Mouse (Mus musculus) 416B (cell line): ENCODE data around the gene Clstn1.

Source experiments
- DNase-seq: peaks from one replicate; pipeline ENCODE4 v3.0.0; 2011; ENCODE audit warnings: low read depth

Gene Clstn1

DNA sequence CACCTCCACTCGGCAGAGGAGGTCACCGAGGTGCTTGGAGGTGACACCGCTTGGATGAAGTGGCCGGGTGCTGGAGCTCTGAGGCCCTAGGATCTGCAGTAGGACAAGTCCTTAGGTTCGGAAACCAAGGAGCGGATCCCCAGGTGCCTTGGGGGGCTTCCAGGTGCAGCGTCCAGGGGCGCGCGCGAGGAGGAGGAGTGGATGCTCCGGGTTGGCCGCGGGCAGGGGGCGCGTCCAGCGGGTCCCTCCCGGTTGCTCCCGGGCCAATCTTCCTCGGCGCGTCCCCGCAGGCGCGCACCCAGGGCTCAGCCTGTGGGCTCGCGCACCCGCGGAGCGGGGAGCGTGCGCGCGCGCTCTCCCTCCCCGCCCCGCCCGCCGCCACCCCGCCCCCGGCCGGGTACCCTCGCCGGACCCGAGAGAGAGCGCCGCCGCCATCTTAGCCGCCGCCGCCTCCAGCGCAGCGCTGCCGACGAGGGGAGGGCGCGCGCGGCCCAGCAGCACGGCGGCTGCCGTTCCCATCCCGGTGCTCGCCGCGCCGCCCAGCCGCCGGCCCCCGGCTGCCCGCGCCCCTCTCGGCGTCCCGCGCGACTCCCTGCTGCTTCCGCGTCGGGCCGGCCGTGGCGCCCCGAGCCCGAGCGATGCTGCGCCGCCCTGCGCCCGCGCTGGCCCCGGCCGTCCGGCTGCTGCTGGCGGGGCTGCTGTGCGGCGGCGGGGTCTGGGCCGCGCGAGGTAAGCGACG is at the start of gene Clstn1:
TSS of gene Clstn1 (plus strand) at position 425 of the 739 bp plus-strand sequence.
- peak; percentile 25 for DNase-seq

DNA sequence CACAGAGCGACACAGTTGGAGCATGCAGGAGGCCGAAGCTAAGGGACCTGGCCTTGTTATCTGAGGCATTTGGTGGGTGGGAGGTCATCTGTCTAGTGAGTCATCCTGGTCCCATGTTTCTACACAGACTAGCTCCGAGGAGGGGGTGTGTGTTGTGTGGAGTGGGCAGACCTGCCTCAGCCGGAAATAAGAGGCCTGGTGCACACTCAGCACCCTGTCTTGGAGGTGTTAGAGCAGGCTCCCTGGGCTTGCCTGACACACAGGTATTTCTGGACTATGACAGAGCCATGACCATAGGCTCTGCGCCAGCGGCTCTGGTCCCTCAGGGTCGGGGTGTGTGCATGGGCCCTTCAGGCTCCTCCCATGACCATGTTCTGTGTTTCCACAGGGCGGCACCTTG is 46.8 kb upstream of the Clstn1 start:
- DNase-seq = no peak

DNA sequence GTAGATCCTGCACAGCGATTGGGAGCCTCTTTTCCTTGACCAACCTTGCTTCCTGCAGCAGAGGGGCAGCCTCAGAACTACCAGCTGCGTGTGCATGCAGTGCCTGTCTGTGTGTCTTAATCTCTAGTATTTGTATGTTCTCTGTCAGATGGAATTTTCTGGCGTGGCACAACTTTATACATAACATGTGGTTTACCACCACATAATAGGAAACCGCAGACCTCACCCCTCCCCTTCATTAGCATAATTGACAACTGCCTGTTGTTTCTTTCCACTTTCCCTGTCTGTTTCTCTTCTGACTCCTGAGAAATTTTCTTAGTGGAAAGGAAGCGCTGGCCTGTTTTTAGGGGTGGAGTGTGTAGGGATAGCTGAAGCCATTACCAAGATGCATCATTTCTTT is 44.3 kb upstream of the Clstn1 start:
- DNase-seq = peak; percentile 79

GRCm38 (mm10) chr4:149542431-149542830 is 43.8 kb upstream of the Clstn1 start:
- DNase-seq = no peak

- DNase-seq = peak; percentile 90
Measured at GRCm38 (mm10) chr4:149542927-149543553, 43.2 kb upstream of the Clstn1 start.

DNA sequence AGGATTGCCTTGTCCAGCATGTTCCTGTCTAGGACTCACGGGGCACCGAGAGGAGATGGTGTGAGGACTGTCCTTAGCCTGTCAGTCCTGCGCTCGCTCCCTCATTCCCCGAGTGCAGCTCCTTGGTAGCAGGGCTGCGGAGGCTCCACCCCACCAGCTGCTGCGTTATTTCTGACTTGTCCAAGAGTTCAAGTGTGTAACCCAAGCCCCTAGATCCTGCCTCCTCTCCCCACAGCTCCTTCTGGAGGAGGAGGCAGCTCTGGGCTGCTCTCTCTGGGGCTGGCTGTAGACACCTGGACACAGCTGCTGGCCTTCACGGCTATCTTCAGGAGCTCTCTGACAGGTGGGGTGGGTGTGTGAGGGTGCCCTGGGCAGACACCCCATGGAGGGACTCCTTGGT is 41.4 kb upstream of the Clstn1 start:
- no peak for DNase-seq

GRCm38 (mm10) chr4:149546797-149547444 is 39.3 kb upstream of the Clstn1 start:
- DNase-seq = no peak

- no peak for DNase-seq
Measured at GRCm38 (mm10) chr4:149547523-149547922, 38.7 kb upstream of the Clstn1 start.

- DNase-seq = peak; percentile 86
Measured at GRCm38 (mm10) chr4:149549221-149549925, 36.9 kb upstream of the Clstn1 start.

DNA sequence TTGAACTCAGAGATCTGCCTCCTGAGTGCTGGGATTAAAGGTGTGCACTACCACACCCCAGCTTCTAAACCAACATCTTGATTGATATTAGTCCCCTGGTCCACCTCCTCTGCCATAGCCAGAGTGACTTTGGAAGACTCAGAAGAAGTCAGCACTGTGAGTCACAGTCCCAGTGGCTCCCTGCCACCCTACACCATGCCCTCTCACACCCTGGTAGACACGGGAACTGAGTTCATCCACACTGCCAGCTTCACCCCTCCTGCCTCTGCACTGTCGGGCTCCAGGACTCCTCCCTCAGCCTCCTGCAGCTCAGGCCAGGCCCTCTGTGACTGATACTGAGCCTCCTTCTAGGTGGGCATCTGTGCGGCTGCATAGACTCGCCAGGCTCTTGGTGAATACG is 35.4 kb upstream of the Clstn1 start:
- DNase-seq = no peak

- DNase-seq = no peak
Measured at GRCm38 (mm10) chr4:149551696-149552095, 34.6 kb upstream of the Clstn1 start.

DNA sequence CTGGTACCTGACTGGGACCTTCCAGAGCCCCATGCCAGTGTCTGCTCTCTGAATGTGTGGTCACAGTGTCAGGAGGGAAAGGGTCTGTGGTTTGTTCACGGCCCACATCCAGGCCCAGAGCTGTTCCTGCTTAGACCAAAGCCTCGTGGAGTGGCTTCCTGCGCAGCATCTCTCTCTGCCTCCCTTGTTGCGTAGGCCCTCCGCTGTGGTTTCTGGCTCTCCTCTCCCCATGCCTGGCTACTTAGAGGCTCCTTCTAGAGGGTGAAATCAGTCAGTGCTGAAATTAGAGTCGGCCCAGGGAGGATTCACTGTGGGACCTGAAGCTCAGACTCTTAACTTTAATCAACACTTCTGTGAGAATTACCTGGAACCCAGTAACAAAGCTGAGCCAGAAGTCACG is 32.4 kb upstream of the Clstn1 start:
- DNase-seq = no peak

GRCm38 (mm10) chr4:149556111-149556510 is 30.2 kb upstream of the Clstn1 start:
- DNase-seq = no peak

GRCm38 (mm10) chr4:149557905-149558304 is 28.4 kb upstream of the Clstn1 start:
- no peak for DNase-seq

DNA sequence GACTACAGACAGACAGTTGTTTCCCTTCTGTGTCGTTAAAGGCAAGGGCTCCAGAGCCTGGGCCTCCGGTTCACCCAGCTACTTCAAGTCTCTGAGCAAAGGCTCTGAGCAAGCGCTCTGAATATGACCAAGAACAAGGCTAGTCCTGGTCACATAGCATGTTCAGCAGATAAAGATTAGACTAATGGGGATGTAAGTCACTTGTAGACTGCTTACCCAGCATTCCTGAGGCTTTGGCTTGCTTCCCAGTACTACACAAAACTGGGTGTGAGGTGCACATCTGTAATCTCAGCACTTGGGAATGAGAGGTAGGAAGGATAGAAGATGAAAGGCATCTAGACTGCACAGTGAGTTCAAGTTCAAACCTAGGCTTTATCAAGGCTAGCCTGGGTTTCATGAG is 27.9 kb upstream of the Clstn1 start:
- DNase-seq = no peak

DNA sequence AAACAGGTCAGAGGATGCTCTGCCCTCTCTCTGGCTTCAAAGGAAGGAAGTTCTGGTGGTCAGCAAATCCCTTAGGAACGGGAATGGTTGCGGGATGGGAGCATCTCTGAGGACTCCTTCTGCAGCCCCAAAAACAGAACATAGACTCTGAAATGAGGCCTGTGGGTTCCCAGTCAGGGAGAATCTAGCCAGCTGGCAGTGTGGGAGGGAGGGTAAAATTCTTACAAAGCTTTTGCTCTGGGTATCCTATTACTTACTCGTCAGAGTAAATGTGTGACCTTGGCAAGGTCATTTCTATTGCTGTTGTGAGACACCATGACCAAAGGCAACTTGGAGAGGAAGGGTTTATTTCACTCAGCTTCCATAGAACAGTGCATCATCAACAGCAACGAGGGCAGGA is 24.9 kb upstream of the Clstn1 start:
- DNase-seq = no peak

DNA sequence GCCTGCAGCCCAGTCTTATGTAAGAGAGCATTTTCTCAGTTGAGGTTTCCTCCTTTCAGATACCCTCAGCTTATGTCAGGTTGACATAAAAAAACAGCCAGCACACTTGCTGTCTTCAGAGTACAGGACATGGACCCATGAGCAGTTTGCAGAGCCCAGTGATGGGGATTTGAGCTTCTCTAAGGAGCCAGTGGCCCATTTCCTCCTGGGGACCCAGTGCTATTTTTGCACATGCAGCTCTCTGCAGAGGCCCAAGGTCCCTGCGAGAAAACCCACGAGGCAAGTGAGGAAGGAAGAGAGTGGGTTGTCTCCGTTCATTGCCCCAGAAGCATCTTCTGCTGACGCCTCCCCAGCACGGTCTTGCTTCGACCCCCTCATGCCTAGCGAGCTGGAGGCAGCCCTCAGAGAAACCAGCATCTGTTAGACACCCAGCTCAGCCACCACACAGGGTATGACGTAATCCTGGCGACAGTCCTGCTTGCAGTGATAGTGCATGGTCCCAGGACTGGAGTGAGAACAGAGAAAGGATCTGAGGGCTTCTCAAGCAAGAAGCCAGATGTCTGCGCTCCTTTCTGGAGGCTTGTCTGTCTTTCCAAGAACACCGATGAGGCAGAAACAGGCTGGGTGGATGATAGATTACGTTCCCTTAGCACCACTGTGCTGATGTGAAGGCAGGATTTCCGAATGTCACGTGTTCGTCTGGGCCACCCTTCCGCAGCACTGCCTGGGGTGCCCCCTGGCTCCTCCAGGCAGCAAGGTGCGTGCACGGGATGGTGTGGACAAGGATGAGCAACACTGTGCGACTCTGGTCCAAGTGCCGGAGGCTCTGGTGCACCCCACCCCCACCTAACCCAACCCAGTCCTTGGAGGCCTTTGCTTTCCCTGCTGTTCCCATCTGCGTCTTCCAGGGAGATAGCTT is 24.0 kb upstream of the Clstn1 start:
- peak; percentile 58 for DNase-seq

GRCm38 (mm10) chr4:149562905-149563347 is 23.3 kb upstream of the Clstn1 start:
- DNase-seq = no peak

DNA sequence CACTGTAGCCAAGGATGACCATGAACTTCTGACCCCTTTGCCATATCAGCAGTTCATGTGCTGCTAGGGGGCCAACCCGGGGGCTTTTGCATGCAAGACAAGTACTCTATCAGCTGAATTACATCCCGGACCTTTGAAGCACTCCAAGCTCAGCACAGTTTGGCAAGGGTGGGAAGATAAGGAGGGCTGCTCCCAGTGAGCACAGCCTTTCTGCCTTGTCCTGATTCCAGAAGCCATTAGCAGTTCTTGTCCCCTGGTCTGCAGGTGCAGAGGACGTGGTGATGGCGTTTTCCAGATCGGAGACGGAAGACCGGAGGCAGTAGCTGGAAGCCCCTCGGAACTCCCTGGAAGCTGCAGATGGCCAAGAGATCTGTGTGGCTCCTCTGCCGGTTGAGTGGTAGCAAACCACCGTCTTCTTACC is 22.3 kb upstream of the Clstn1 start:
- no peak for DNase-seq

GRCm38 (mm10) chr4:149564452-149565407 is 21.5 kb upstream of the Clstn1 start:
- DNase-seq = peak; percentile 28
